Mouse (Mus musculus) MEL (cell line): ENCODE data around the gene Trio. TPM values are rescaled to one million over a fixed set of nuclear protein-coding genes. Genes with fewer than 3 reads are reported as not detected.

Experiments
- DNase-seq: peaks from one replicate; pipeline ENCODE4 v3.0.0; 2011; ENCODE audit warnings: low read depth, low spot score
- H3K27ac ChIP-seq: 2 replicates; pipeline ENCODE4 v1.5.1; 2012; ENCODE audit warnings: low read depth, mild to moderate bottlenecking, control low read depth, low read length, moderate library complexity; ENCODE audit not compliant: control insufficient read depth
- H3K27me3 ChIP-seq, 2 experiments: fragments of 150-350 bp in 1 of 2; sonication (generic) in 1 of 2; 2 replicates each; pipeline ENCODE4 v1.6.1; 2012; ENCODE audit warnings: low read length in 2 of 2, mild to moderate bottlenecking in 2 of 2, improper control_type of control experiment in 1 of 2, moderate library complexity in 1 of 2; ENCODE audit not compliant: insufficient read depth in 2 of 2, control insufficient read depth in 1 of 2
- H3K36me3 ChIP-seq, 2 experiments: 2 replicates each; pipeline ENCODE4 v1.6.1; 2012 to 2014; ENCODE audit warnings: low read length in 2 of 2, improper control_type of control experiment in 1 of 2, inconsistent platforms in 1 of 2, mild to moderate bottlenecking in 1 of 2; ENCODE audit not compliant: insufficient read depth in 2 of 2, control insufficient read depth in 1 of 2
- H3K4me1 ChIP-seq, 2 experiments: fragments of 150-350 bp in 1 of 2; sonication (generic) in 1 of 2; 2 replicates each; pipeline ENCODE4 v1.6.1; 2012; ENCODE audit warnings: low read length in 2 of 2, improper control_type of control experiment in 1 of 2, mild to moderate bottlenecking in 1 of 2; ENCODE audit not compliant: insufficient read depth in 2 of 2, control insufficient read depth in 1 of 2
- H3K4me3 ChIP-seq, 2 experiments: fragments of 150-350 bp in 1 of 2; sonication (generic) in 1 of 2; 2 replicates each; pipeline ENCODE4 v1.5.1; 2012; ENCODE audit warnings: low read depth in 2 of 2, low read length in 2 of 2, mild to moderate bottlenecking in 2 of 2, moderate library complexity in 2 of 2, control low read depth in 1 of 2, improper control_type of control experiment in 1 of 2; ENCODE audit not compliant: control insufficient read depth in 1 of 2, insufficient read depth in 1 of 2
- H3K79me2 ChIP-seq: 2 replicates; pipeline ENCODE4 v1.6.1; 2012; ENCODE audit warnings: mild to moderate bottlenecking, low read length, moderate library complexity; ENCODE audit not compliant: control insufficient read depth, poor library complexity, insufficient read depth
- H3K9ac ChIP-seq: 2 replicates; pipeline ENCODE4 v1.6.1; 2012; ENCODE audit warnings: low read depth, mild to moderate bottlenecking, control low read depth, low read length, moderate library complexity; ENCODE audit not compliant: control insufficient read depth, poor library complexity, severe bottlenecking
- H3K9me3 ChIP-seq: fragments of 150-350 bp; sonication (generic); replicated peaks from 2 replicates; pipeline ENCODE4 v1.6.1; 2012; ENCODE audit warnings: mild to moderate bottlenecking, low read length, improper control_type of control experiment, moderate library complexity; ENCODE audit not compliant: insufficient read depth
- CTCF ChIP-seq, 3 experiments: IDR thresholded peaks in 2 of 3; conservative IDR thresholded peaks in 1 of 3; 2 replicates each; pipeline ENCODE4 v1.5.1; 2011 to 2012; ENCODE audit warnings: low read length in 3 of 3, low read depth in 2 of 3, mild to moderate bottlenecking in 2 of 3, improper control_type of control experiment in 1 of 3, inconsistent platforms in 1 of 3, mixed read lengths in 1 of 3, moderate library complexity in 1 of 3; ENCODE audit not compliant: control insufficient read depth in 1 of 3, insufficient read depth in 1 of 3, poor library complexity in 1 of 3, severe bottlenecking in 1 of 3
- E2F4 ChIP-seq: IDR thresholded peaks from 2 replicates; pipeline ENCODE4 v1.6.1; 2011; ENCODE audit warnings: low read depth, low read length, improper control_type of control experiment, borderline replicate concordance
- EP300 ChIP-seq, 2 experiments: IDR thresholded peaks; 2 replicates each; pipeline ENCODE4 v1.6.1; 2011; ENCODE audit warnings: improper control_type of control experiment in 2 of 2, low read length in 2 of 2, low read depth in 1 of 2, mild to moderate bottlenecking in 1 of 2
- ETS1 ChIP-seq: IDR thresholded peaks from 2 replicates; pipeline ENCODE4 v1.6.1; 2012; ENCODE audit warnings: low read depth, mild to moderate bottlenecking, inconsistent platforms, low read length, improper control_type of control experiment, moderate library complexity
- GABPA ChIP-seq: IDR thresholded peaks from 2 replicates; pipeline ENCODE4 v1.6.1; 2012; ENCODE audit warnings: low read depth, mild to moderate bottlenecking, inconsistent platforms, low read length, improper control_type of control experiment, moderate library complexity
- HCFC1 ChIP-seq: IDR thresholded peaks from 2 replicates; pipeline ENCODE4 v1.6.1; 2012; ENCODE audit warnings: low read depth, mild to moderate bottlenecking, inconsistent platforms, low read length, improper control_type of control experiment, moderate library complexity
- KAT2A ChIP-seq: conservative IDR thresholded peaks from 2 replicates; pipeline ENCODE4 v1.6.1; 2012; ENCODE audit warnings: low read depth, low read length, improper control_type of control experiment, inconsistent platforms
- MAX ChIP-seq: IDR thresholded peaks from 2 replicates; pipeline ENCODE4 v1.6.1; 2011; ENCODE audit warnings: low read length, improper control_type of control experiment
- MAZ ChIP-seq: IDR thresholded peaks from 2 replicates; pipeline ENCODE4 v1.6.1; 2012; ENCODE audit warnings: low read depth, mild to moderate bottlenecking, inconsistent platforms, low read length, improper control_type of control experiment
- MEF2A ChIP-seq: IDR thresholded peaks from 2 replicates; pipeline ENCODE4 v1.6.1; 2014; ENCODE audit warnings: low read depth, mild to moderate bottlenecking, inconsistent platforms, low read length, improper control_type of control experiment; ENCODE audit not compliant: poor library complexity, insufficient replicate concordance, severe bottlenecking; ENCODE audit errors: extremely low read depth
- MXI1 ChIP-seq: IDR thresholded peaks from 2 replicates; pipeline ENCODE4 v1.6.1; 2011; ENCODE audit warnings: mild to moderate bottlenecking, low read depth, low read length, improper control_type of control experiment
- MYB ChIP-seq: IDR thresholded peaks from 2 replicates; pipeline ENCODE4 v1.6.1; 2011; ENCODE audit warnings: mild to moderate bottlenecking, low read depth, low read length, improper control_type of control experiment
- NELFE ChIP-seq: IDR thresholded peaks from 2 replicates; pipeline ENCODE4 v1.6.1; 2011; ENCODE audit warnings: low read depth, low read length, improper control_type of control experiment
- NRF1 ChIP-seq: IDR thresholded peaks from 2 replicates; pipeline ENCODE4 v1.6.1; 2014; ENCODE audit warnings: low read depth, mild to moderate bottlenecking, inconsistent platforms, low read length, improper control_type of control experiment, moderate library complexity; ENCODE audit not compliant: poor library complexity, insufficient read depth, severe bottlenecking
- POLR2AphosphoS2 ChIP-seq: IDR thresholded peaks from 2 replicates; pipeline ENCODE4 v1.6.1; 2011; ENCODE audit warnings: low read length, improper control_type of control experiment
- POLR2AphosphoS5 ChIP-seq: IDR thresholded peaks from 2 replicates; pipeline ENCODE4 v1.6.1; 2012; ENCODE audit warnings: low read depth, borderline replicate concordance, mild to moderate bottlenecking, inconsistent platforms, low read length, moderate library complexity, mixed read lengths
- RAD21 ChIP-seq: IDR thresholded peaks from 2 replicates; pipeline ENCODE4 v1.6.1; 2011; ENCODE audit warnings: mild to moderate bottlenecking, low read depth, low read length, improper control_type of control experiment
- SIN3A ChIP-seq: IDR thresholded peaks from 2 replicates; pipeline ENCODE4 v1.6.1; 2012; ENCODE audit warnings: low read length, improper control_type of control experiment, inconsistent platforms
- TBP ChIP-seq: IDR thresholded peaks from 2 replicates; pipeline ENCODE4 v1.8.0; 2011; ENCODE audit warnings: low read depth, low read length, improper control_type of control experiment
- ZC3H11A ChIP-seq: IDR thresholded peaks from 2 replicates; pipeline ENCODE4 v1.6.1; 2012; ENCODE audit warnings: low read depth, mild to moderate bottlenecking, inconsistent platforms, low read length, improper control_type of control experiment
- ZKSCAN1 ChIP-seq: IDR thresholded peaks from 2 replicates; pipeline ENCODE4 v1.6.1; 2012; ENCODE audit warnings: low read depth, mild to moderate bottlenecking, inconsistent platforms, low read length, improper control_type of control experiment, moderate library complexity
- ZMIZ1 ChIP-seq: IDR thresholded peaks from 2 replicates; pipeline ENCODE4 v1.6.1; 2012; ENCODE audit warnings: low read depth, mild to moderate bottlenecking, inconsistent platforms, low read length, improper control_type of control experiment, moderate library complexity
- polyA plus RNA-seq, 2 experiments: library from polyadenylated mRNA; stranded (reverse) in 1 of 2; unstranded in 1 of 2; fragments of >175 nt in 1 of 2; fragments of >200 nt in 1 of 2; gene quantifications; 2 replicates each; pipeline versions ENCODE4 v1.2.1 to v1.2.4; 2012; ENCODE audit warnings: low replicate concordance in 2 of 2, low read depth in 1 of 2; ENCODE audit not compliant: insufficient read length in 2 of 2, insufficient read depth in 1 of 2, missing spikeins in 1 of 2
- total RNA-seq: library from RNA; depleted of rRNA; stranded (reverse); fragments of 300-350 nt; gene quantifications from 2 replicates; pipeline ENCODE4 v1.2.3, GENCODE M21; 2012

Gene Trio
- total and polyA plus RNA-seq, 3 experiments = 0.91 to 1.1 TPM; not detected in 1

GRCm38 (mm10) chr15:27771581-27771980, 254.1 kb downstream of the Trio start:
- Histone ChIP-seq H3K27me3 (no peaks in the 10 kb centered on the region), H3K9ac (no peak overlapping the region), H3K36me3 (no peaks in the 10 kb centered on the region), H3K9me3 (no peaks in the 10 kb centered on the region), H3K27ac (no peak overlapping the region), H3K4me3 (no peak overlapping the region), H3K4me1 (no peaks in the 10 kb centered on the region), H3K79me2 (no peaks in the 10 kb centered on the region)
- no peak for DNase-seq
- no peak for TF ChIP-seq GABPA
- no peak for TF ChIP-seq TBP
- TF ChIP-seq ETS1 = no peak
- TF ChIP-seq MYB = no peak
- no peak for TF ChIP-seq ZMIZ1
- no peak for TF ChIP-seq ZKSCAN1
- TF ChIP-seq KAT2A = no peak
- TF ChIP-seq SIN3A = no peak
- no peak for TF ChIP-seq POLR2AphosphoS2
- no peak for TF ChIP-seq RAD21
- TF ChIP-seq, all 39 proteins: peak for 0

DNA sequence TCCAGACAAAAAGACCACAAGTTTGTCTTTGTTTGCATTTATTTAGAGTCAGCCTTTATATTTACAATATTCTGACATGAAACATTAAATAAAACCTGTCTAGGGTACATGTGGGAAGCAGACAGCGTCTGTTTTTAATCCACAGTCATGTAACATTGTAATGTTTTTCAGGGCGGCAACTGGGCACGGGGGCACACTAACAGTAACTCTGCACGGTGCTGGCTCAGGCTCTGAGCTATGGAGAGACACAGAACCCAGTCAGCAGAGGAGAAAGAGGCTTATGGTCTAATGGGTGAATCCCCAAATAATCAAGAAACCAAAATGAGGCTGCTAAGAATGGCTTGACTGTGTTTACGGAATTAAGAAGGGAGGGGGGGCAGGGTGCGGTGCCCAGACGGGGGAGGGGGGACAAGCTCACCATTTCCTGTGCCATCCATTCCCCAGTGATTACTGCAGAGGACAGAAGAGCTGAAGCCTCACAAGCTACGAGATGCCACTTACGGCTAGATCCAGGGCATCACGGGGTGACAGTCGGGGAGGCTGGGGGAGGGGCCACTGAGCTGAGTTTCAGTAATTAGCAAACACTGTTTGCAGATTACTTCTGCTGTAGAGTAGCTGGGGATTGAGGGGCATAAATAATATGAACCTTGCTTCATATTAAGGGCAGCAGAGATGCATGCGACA, 255.0 kb downstream of the Trio start:
- Histone ChIP-seq H3K9ac (no peak overlapping the region), H3K4me3 (no peak overlapping the region), H3K27ac (no peak overlapping the region), H3K79me2 (no peaks in the 10 kb centered on the region), H3K27me3 (no peaks in the 10 kb centered on the region), H3K9me3 (no peaks in the 10 kb centered on the region), H3K36me3 (no peaks in the 10 kb centered on the region), H3K4me1 (no peaks in the 10 kb centered on the region)
- DNase-seq = no peak
- TF ChIP-seq MAX (no peak), EP300 (IDR thresholded peaks at IDR 0.05; ENCODE audit: low read depth in 1 of 2, low read length in 2 of 2) (no peak), E2F4 (no peak), POLR2AphosphoS5 (no peak), MEF2A (no peak), ZKSCAN1 (no peak), RAD21 (no peak), CTCF (IDR thresholded peaks at IDR 0.05 in 2 of 3, conservative IDR thresholded peaks at IDR 0.05 in 1 of 3; ENCODE audit: control insufficient read depth in 1 of 3, insufficient read depth in 1 of 3, low read depth in 2 of 3, low read length in 3 of 3, poor library complexity in 1 of 3, severe bottlenecking in 1 of 3) (no peak), MAZ (no peak), NELFE (no peak), MXI1 (no peak), NRF1 (no peak), HCFC1 (no peak), ZC3H11A (no peak)
